Mouse (Mus musculus) lung, embryonic 15.5 days (tissue): ENCODE data around the gene Aurkb. TPM values are rescaled to one million over a fixed set of nuclear protein-coding genes. Genes with fewer than 3 reads are reported as not detected.

Source experiments
- ATAC-seq: fragments of 200-750 bp; cut with Nextera tagmentation; 2 replicates; pipeline ENCODE4 v1.8.0; 2017; ENCODE audit warnings: moderate number of reproducible peaks, borderline replicate concordance; ENCODE audit not compliant: low FRiP score, low TSS enrichment; ENCODE audit errors: extremely low read depth
- H3K27ac ChIP-seq: fragments of 300-500 bp; sonication (generic); 2 replicates; pipeline ENCODE4 v1.5.1; 2015; ENCODE audit warnings: moderate library complexity, mild to moderate bottlenecking, inconsistent platforms
- H3K27me3 ChIP-seq: fragments of 300-500 bp; sonication (generic); 2 replicates; pipeline ENCODE4 v1.6.1; 2015; ENCODE audit warnings: inconsistent platforms
- H3K36me3 ChIP-seq: fragments of 300-500 bp; sonication (generic); 2 replicates; pipeline ENCODE4 v1.6.1; 2015; ENCODE audit warnings: inconsistent platforms
- H3K4me1 ChIP-seq: fragments of 300-500 bp; sonication (generic); 2 replicates; pipeline ENCODE4 v1.6.1; 2015; ENCODE audit warnings: inconsistent platforms
- H3K4me2 ChIP-seq: fragments of 300-500 bp; sonication (generic); 2 replicates; pipeline ENCODE4 v1.6.1; 2015; ENCODE audit warnings: inconsistent platforms, mild to moderate bottlenecking, moderate library complexity
- H3K4me3 ChIP-seq: fragments of 300-500 bp; sonication (generic); 2 replicates; pipeline ENCODE4 v1.5.1; 2015; ENCODE audit warnings: mild to moderate bottlenecking, inconsistent platforms
- H3K9ac ChIP-seq: fragments of 300-500 bp; sonication (generic); 2 replicates; pipeline ENCODE4 v1.6.1; 2015; ENCODE audit warnings: inconsistent platforms
- H3K9me3 ChIP-seq: fragments of 300-500 bp; sonication (generic); 2 replicates; pipeline ENCODE4 v1.6.1; 2016; ENCODE audit warnings: inconsistent platforms
- WGBS: fragments of 180-500 bp; shearing (Covaris S2); methylation state at CpG from one replicate; pipeline ENCODE4 v1.1.7; 2015; 5-methylcytosine and 5-hydroxymethylcytosine counted together
- polyA plus RNA-seq: library from polyadenylated mRNA; unstranded; fragments of >200 nt; fragmentation: Nextera tagmentation; extraction: Ambion mirVana; gene quantifications from 2 replicates; pipeline ENCODE4 v1.2.1, GENCODE M21; 2015

Gene Aurkb
- polyA plus RNA-seq, 1 experiment from 2014 or later = 211 TPM

DNA sequence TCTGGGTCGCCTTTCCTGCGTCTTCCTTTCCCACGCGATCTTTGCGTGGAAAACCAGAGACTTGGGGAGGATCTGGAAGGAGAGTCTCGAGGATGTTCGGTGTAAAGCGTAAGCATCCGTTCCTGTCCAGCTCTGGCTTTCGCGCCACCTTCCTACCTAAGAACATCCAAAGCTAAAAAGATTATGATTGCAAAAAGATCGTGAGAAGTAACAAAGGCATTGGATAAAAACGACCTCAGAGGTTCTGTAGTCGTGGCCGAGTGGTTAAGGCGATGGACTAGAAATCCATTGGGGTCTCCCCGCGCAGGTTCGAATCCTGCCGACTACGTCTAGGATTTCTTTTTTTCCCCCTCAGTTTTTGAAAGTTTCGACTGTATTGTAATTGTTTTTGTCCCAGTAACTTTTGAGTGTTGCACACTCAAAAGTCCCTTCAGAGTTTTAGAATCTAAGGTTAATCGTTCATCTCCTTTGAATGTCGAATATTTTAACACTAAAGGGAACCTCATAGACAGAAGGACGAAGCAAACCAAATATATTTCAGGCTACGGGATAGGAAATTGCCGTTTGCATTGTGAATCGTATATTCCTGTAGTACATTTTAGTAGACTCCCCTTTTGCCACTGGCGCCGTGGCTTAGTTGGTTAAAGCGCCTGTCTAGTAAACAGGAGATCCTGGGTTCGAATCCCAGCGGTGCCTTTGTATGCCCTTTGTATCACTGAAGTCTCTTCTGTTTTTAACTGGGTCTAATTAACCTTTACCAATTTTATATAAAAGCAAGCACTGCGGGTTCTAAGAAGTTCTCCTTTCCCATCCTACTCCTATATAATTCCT, 8.0 kb upstream of the Aurkb start:
- H3K27ac ChIP-seq = peak overlapping the region; percentile 86
- H3K9me3 ChIP-seq = no peaks in the 10 kb centered on the region
- H3K27me3 ChIP-seq = no peaks in the 10 kb centered on the region
- 0 out of 2 replicates have a peak, but pooled peaks have one; percentile 21 for ATAC-seq
- under 1% methylated on average over 34 of the region's 34 CpGs for WGBS
- peaks cover 29% of the 10 kb centered on the region for H3K4me1 ChIP-seq
- H3K36me3 ChIP-seq = peaks cover 38% of the 10 kb centered on the region
- peak overlapping the region; percentile 69 for H3K9ac ChIP-seq
- peak overlapping the region; percentile 65 for H3K4me3 ChIP-seq
- peak overlapping the region; percentile 59 for H3K4me2 ChIP-seq

GRCm38 (mm10) chr11:69038173-69038572, 7.3 kb upstream of the Aurkb start:
- Histone ChIP-seq H3K9ac (no peak overlapping the region), H3K4me3 (no peak overlapping the region), H3K4me1 (peaks cover 29% of the 10 kb centered on the region), H3K27me3 (no peaks in the 10 kb centered on the region), H3K4me2 (peak overlapping the region; percentile 82; the same call in 1 of the 2 replicates), H3K9me3 (no peaks in the 10 kb centered on the region), H3K27ac (no peak overlapping the region), H3K36me3 (peaks cover 31% of the 10 kb centered on the region)
- ATAC-seq = no peak
- WGBS = 68% methylated on average over 5 of the region's 5 CpGs

DNA sequence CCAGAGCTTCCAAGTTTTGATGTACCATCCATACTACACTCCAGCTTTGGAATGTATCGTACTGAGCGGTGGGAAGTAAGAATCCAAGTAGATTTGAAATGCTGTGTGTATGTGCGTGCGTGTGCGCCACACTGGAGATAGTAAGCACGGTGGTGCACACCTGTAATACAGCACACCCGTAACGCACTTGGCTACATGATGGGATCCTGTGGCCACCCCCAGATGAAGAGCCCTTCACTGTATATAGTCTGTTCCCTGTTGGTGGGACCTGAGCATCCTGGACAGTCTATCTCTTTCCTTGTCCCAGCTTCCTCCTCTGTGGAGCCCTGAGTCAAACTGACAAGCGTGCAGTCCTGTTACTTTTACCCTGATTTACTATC, 938 bp downstream of the Aurkb start:
- no peaks in the 10 kb centered on the region for H3K9me3 ChIP-seq
- 6% methylated on average over 9 of the region's 9 CpGs for WGBS
- peak overlapping the region; percentile 74 for H3K4me2 ChIP-seq
- H3K27me3 ChIP-seq = no peaks in the 10 kb centered on the region
- ATAC-seq = no peak
- peaks cover 32% of the 10 kb centered on the region for H3K4me1 ChIP-seq
- peak overlapping the region; percentile 78 for H3K9ac ChIP-seq
- peak overlapping the region; percentile 75 for H3K4me3 ChIP-seq
- peak overlapping the region; percentile 95 for H3K27ac ChIP-seq
- H3K36me3 ChIP-seq = peaks cover 24% of the 10 kb centered on the region

DNA sequence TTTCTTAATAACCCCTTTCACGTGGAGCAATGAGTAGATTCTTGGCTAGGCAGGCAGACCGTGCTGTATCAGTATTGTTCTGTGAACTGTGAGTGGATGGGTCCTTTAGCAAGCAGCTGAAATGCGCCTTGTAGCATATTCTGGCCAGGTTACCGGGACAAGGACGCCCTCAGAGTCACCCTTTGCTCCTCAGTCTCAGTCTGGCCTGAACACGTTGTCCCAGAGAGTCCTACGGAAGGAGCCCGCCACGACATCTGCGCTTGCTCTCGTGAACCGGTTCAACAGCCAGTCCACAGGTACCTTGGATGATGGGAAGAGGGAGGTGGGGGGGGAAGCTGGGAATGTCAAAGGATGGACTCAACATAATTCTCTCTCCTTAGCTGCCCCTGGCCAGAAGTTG, 2.1 kb downstream of the Aurkb start:
- Histone ChIP-seq H3K9me3 (no peaks in the 10 kb centered on the region), H3K9ac (no peak overlapping the region), H3K27ac (no peak overlapping the region), H3K36me3 (peaks cover 29% of the 10 kb centered on the region), H3K4me1 (peaks cover 32% of the 10 kb centered on the region), H3K4me2 (peak overlapping the region; percentile 74), H3K4me3 (0 out of 2 replicates have a peak overlapping the region, but pooled peaks have one; percentile 75), H3K27me3 (no peaks in the 10 kb centered on the region)
- 78% methylated on average over 12 of the region's 12 CpGs for WGBS
- ATAC-seq = no peak

GRCm38 (mm10) chr11:69048151-69048550, 2.7 kb downstream of the Aurkb start:
- Histone ChIP-seq H3K36me3 (peaks cover 29% of the 10 kb centered on the region), H3K9me3 (no peaks in the 10 kb centered on the region), H3K4me2 (peak overlapping the region; percentile 74; the same call in 1 of the 2 replicates), H3K4me3 (no peak overlapping the region), H3K4me1 (peaks cover 32% of the 10 kb centered on the region), H3K27ac (no peak overlapping the region), H3K9ac (no peak overlapping the region), H3K27me3 (no peaks in the 10 kb centered on the region)
- no peak for ATAC-seq
- 86% methylated on average over 14 of the region's 14 CpGs for WGBS

- peaks cover 32% of the 10 kb centered on the region for H3K4me1 ChIP-seq
- 89% methylated on average over 8 of the region's 8 CpGs for WGBS
- H3K27ac ChIP-seq = no peak overlapping the region
- H3K9ac ChIP-seq = no peak overlapping the region
- H3K27me3 ChIP-seq = no peaks in the 10 kb centered on the region
- H3K4me3 ChIP-seq = no peak overlapping the region
- no peak for ATAC-seq
- no peak overlapping the region for H3K4me2 ChIP-seq
- peaks cover 36% of the 10 kb centered on the region for H3K36me3 ChIP-seq
- no peaks in the 10 kb centered on the region for H3K9me3 ChIP-seq
These were observed 5.3 kb downstream of the Aurkb start for GRCm38 (mm10) chr11:69050748-69051147.

GRCm38 (mm10) chr11:69051771-69052170, 6.3 kb downstream of the Aurkb start:
- Histone ChIP-seq H3K4me1 (peaks cover 27% of the 10 kb centered on the region), H3K4me3 (no peak overlapping the region), H3K9ac (no peak overlapping the region), H3K36me3 (peaks cover 36% of the 10 kb centered on the region), H3K4me2 (no peak overlapping the region), H3K27me3 (no peaks in the 10 kb centered on the region), H3K27ac (no peak overlapping the region), H3K9me3 (no peaks in the 10 kb centered on the region)
- no peak for ATAC-seq
- WGBS = 77% methylated on average over 4 of the region's 4 CpGs

GRCm38 (mm10) chr11:69052824-69053421, 7.5 kb downstream of the Aurkb start:
- H3K36me3 ChIP-seq = peaks cover 36% of the 10 kb centered on the region
- peaks cover 20% of the 10 kb centered on the region for H3K4me1 ChIP-seq
- 77% methylated on average over 2 of the region's 2 CpGs for WGBS
- H3K4me3 ChIP-seq = no peak overlapping the region
- ATAC-seq = no peak
- H3K27ac ChIP-seq = no peak overlapping the region
- H3K27me3 ChIP-seq = no peaks in the 10 kb centered on the region
- H3K9me3 ChIP-seq = no peaks in the 10 kb centered on the region
- H3K4me2 ChIP-seq = no peak overlapping the region
- no peak overlapping the region for H3K9ac ChIP-seq

- no peak overlapping the region for H3K4me2 ChIP-seq
- H3K9ac ChIP-seq = no peak overlapping the region
- H3K27me3 ChIP-seq = no peaks in the 10 kb centered on the region
- H3K4me3 ChIP-seq = no peak overlapping the region
- H3K27ac ChIP-seq = no peak overlapping the region
- H3K9me3 ChIP-seq = no peaks in the 10 kb centered on the region
- WGBS = 67% methylated on average over 3 of the region's 3 CpGs
- H3K36me3 ChIP-seq = peaks cover 29% of the 10 kb centered on the region
- peaks cover 19% of the 10 kb centered on the region for H3K4me1 ChIP-seq
- no peak for ATAC-seq
These were observed 8.4 kb downstream of the Aurkb start for GRCm38 (mm10) chr11:69053848-69054247.

DNA sequence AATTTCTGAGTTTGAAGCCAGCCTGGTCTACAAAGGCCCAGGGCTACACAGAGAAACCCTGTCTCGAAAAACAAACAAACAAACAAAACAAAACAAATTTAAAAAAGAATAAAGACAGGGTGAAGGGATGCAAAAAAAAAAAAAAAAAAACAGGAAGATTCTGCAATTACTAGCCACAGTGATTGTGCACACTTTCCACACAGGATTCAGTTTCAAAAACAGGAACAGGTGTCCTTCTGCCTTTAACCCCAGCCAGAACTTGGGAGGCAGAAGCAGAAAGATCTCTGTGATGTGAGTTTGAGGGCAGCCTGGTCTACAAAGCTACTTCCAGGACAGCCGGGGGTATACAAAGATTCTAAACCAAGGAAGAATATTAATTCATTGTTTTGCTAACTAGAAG, 12.8 kb downstream of the Aurkb start:
- peak overlapping the region; percentile 79 for H3K4me3 ChIP-seq
- peaks cover 7% of the 10 kb centered on the region; the same call in 1 of the 2 replicates for H3K36me3 ChIP-seq
- ATAC-seq = no peak
- WGBS = 71% methylated on average over 2 of the region's 2 CpGs
- peaks cover 30% of the 10 kb centered on the region for H3K4me1 ChIP-seq
- no peaks in the 10 kb centered on the region for H3K9me3 ChIP-seq
- peak overlapping the region; percentile 65 for H3K9ac ChIP-seq
- H3K4me2 ChIP-seq = peak overlapping the region; percentile 95
- H3K27ac ChIP-seq = peak overlapping the region; percentile 77; the same call in 1 of the 2 replicates
- H3K27me3 ChIP-seq = no peaks in the 10 kb centered on the region

- peak; percentile 1; the same call in 1 of the 2 replicates for ATAC-seq
- peaks cover 3% of the 10 kb centered on the region; the same call in 1 of the 2 replicates for H3K36me3 ChIP-seq
These were observed 13.4 kb downstream of the Aurkb start for GRCm38 (mm10) chr11:69058729-69059356.

More at GRCm38 (mm10) chr11:69058729-69059356, 13.4 kb downstream of the Aurkb start:
- Histone ChIP-seq H3K27me3 (no peaks in the 10 kb centered on the region), H3K4me1 (peaks cover 30% of the 10 kb centered on the region), H3K4me2 (peak overlapping the region; percentile 95), H3K9me3 (no peaks in the 10 kb centered on the region), H3K4me3 (peak overlapping the region; percentile 79), H3K27ac (peak overlapping the region; percentile 77), H3K9ac (peak overlapping the region; percentile 65)
- under 1% methylated on average over 19 of the region's 19 CpGs for WGBS
